Mouse (Mus musculus) forebrain, postnatal 0 days (tissue): ENCODE measurements around the gene D430041D05Rik. TPM values are rescaled to one million over a fixed set of nuclear protein-coding genes. Genes with fewer than 3 reads are reported as not detected.

Experiments
- ATAC-seq: fragments of 200-750 bp; cut with Nextera tagmentation; 2 replicates; pipeline ENCODE4 v1.8.0; 2017; ENCODE audit warnings: mild to moderate bottlenecking, moderate library complexity
- DNase-seq: peaks from one replicate; pipeline ENCODE4 v3.0.0-alpha.2; 2015
- H3K27ac ChIP-seq: fragments of 300-500 bp; sonication (generic); 2 replicates; pipeline ENCODE4 v1.5.1; 2014; ENCODE audit warnings: low read depth, mild to moderate bottlenecking, antibody characterized with exemption, low read length, moderate library complexity, mixed read lengths
- H3K27me3 ChIP-seq: fragments of 300-500 bp; sonication (generic); 2 replicates; pipeline ENCODE4 v1.6.1; 2014; ENCODE audit warnings: mild to moderate bottlenecking, low read length, mixed read lengths; ENCODE audit not compliant: insufficient read depth
- H3K36me3 ChIP-seq: fragments of 300-500 bp; sonication (generic); 2 replicates; pipeline ENCODE4 v1.6.1; 2014; ENCODE audit warnings: mild to moderate bottlenecking, moderate library complexity; ENCODE audit not compliant: insufficient read depth
- H3K4me1 ChIP-seq: fragments of 300-500 bp; sonication (generic); 2 replicates; pipeline ENCODE4 v1.6.1; 2014; ENCODE audit warnings: antibody characterized with exemption; ENCODE audit not compliant: insufficient read depth
- H3K4me2 ChIP-seq: fragments of 300-500 bp; sonication (generic); 2 replicates; pipeline ENCODE4 v1.6.1; 2014; ENCODE audit warnings: low read depth, mild to moderate bottlenecking, moderate library complexity
- H3K4me3 ChIP-seq: fragments of 300-500 bp; sonication (generic); 2 replicates; pipeline ENCODE4 v1.5.1; 2014; ENCODE audit warnings: low read depth, low read length, mixed read lengths
- H3K9ac ChIP-seq: fragments of 300-500 bp; sonication (generic); 2 replicates; pipeline ENCODE4 v1.6.1; 2014; ENCODE audit warnings: mild to moderate bottlenecking
- H3K9me3 ChIP-seq: fragments of 300-500 bp; sonication (generic); 2 replicates; pipeline ENCODE4 v1.6.1; 2016; ENCODE audit warnings: low read length
- CTCF ChIP-seq: sonication (generic); IDR thresholded peaks from 2 replicates; pipeline ENCODE4 v1.5.1; 2016; ENCODE audit warnings: antibody characterized with exemption, control low read depth, low read depth
- WGBS: fragments of 180-500 bp; shearing (Covaris S2); extraction: QIAGEN DNeasy Blood & Tissue Kit; methylation state at CpG from one replicate; pipeline ENCODE4 v1.1.7; 2014; 5-methylcytosine and 5-hydroxymethylcytosine counted together
- polyA plus RNA-seq: library from polyadenylated mRNA; unstranded; fragments of >200 nt; fragmentation: Nextera tagmentation; extraction: Ambion mirVana; gene quantifications from 2 replicates; pipeline ENCODE4 v1.2.1, GENCODE M21; 2015
- total RNA-seq: library from RNA; depleted of rRNA; stranded (reverse); fragments of >200 nt; gene quantifications from 2 replicates; pipeline ENCODE4 v1.2.3, GENCODE M21; 2014

Gene D430041D05Rik
- total and polyA plus RNA-seq, 2 experiments from 2014 or later = 11.1 to 58.9 TPM

- peak overlapping the region; percentile 98 for H3K9ac ChIP-seq
- 2% methylated on average over 109 of the region's 111 CpGs for WGBS
- DNase-seq (peak; percentile 85), ATAC-seq (peak; percentile 90)
- H3K9me3 ChIP-seq = no peaks in the 10 kb centered on the region
- peak overlapping the region; percentile 56 for H3K4me2 ChIP-seq
- peaks cover 21% of the 10 kb centered on the region for H3K4me1 ChIP-seq
- TF ChIP-seq CTCF = no peak
- H3K27ac ChIP-seq = peak overlapping the region; percentile 96
- H3K4me3 ChIP-seq = peak overlapping the region; percentile 89
- H3K36me3 ChIP-seq = no peaks in the 10 kb centered on the region
- no peaks in the 10 kb centered on the region for H3K27me3 ChIP-seq
These were observed 677 bp downstream of the D430041D05Rik start for GRCm38 (mm10) chr2:104409851-104410821.

GRCm38 (mm10) chr2:104408351-104408750 lies 2.5 kb downstream of the D430041D05Rik start:
- DNase-seq = no peak
- no peaks in the 10 kb centered on the region for H3K27me3 ChIP-seq
- TF ChIP-seq CTCF = no peak
- peak overlapping the region; percentile 56 for H3K4me2 ChIP-seq
- H3K4me3 ChIP-seq = peak overlapping the region; percentile 89
- WGBS = 52% methylated on average over 7 of the region's 7 CpGs
- no peaks in the 10 kb centered on the region for H3K36me3 ChIP-seq
- H3K9ac ChIP-seq = no peak overlapping the region
- no peak overlapping the region for H3K27ac ChIP-seq
- no peak for ATAC-seq
- no peaks in the 10 kb centered on the region for H3K9me3 ChIP-seq
- H3K4me1 ChIP-seq = peaks cover 21% of the 10 kb centered on the region

GRCm38 (mm10) chr2:104407913-104408312 lies 2.9 kb downstream of the D430041D05Rik start:
- Histone ChIP-seq H3K4me1 (peaks cover 21% of the 10 kb centered on the region), H3K4me3 (peak overlapping the region; percentile 89), H3K27ac (no peak overlapping the region), H3K36me3 (no peaks in the 10 kb centered on the region), H3K4me2 (peak overlapping the region; percentile 56), H3K9me3 (no peaks in the 10 kb centered on the region), H3K27me3 (no peaks in the 10 kb centered on the region), H3K9ac (peak overlapping the region; percentile 25; the same call in 1 of the 2 replicates)
- DNase-seq (no peak), ATAC-seq (no peak)
- WGBS = 64% methylated on average over 4 of the region's 4 CpGs
- no peak for TF ChIP-seq CTCF

- no peak for ATAC-seq
- 86% methylated on average over 6 of the region's 6 CpGs for WGBS
- no peak for DNase-seq
- no peak overlapping the region for H3K4me2 ChIP-seq
- TF ChIP-seq CTCF = no peak
- no peaks in the 10 kb centered on the region for H3K9me3 ChIP-seq
- no peak overlapping the region for H3K27ac ChIP-seq
- no peak overlapping the region for H3K9ac ChIP-seq
- H3K36me3 ChIP-seq = no peaks in the 10 kb centered on the region
- no peaks in the 10 kb centered on the region for H3K27me3 ChIP-seq
- H3K4me1 ChIP-seq = peaks cover 21% of the 10 kb centered on the region
- H3K4me3 ChIP-seq = no peak overlapping the region
These were observed 6.8 kb downstream of the D430041D05Rik start for GRCm38 (mm10) chr2:104404036-104404435.

GRCm38 (mm10) chr2:104398651-104399290 lies 12.0 kb downstream of the D430041D05Rik start:
- Histone ChIP-seq H3K27me3 (no peaks in the 10 kb centered on the region), H3K36me3 (no peaks in the 10 kb centered on the region), H3K9me3 (no peaks in the 10 kb centered on the region), H3K9ac (no peak overlapping the region), H3K4me3 (no peak overlapping the region), H3K4me1 (no peaks in the 10 kb centered on the region), H3K4me2 (no peak overlapping the region), H3K27ac (no peak overlapping the region)
- no peak for TF ChIP-seq CTCF
- WGBS = 83% methylated on average over 6 of the region's 6 CpGs
- no peak; the same call in 1 of the 2 replicates for ATAC-seq
- DNase-seq = no peak

GRCm38 (mm10) chr2:104395961-104396360 lies 14.9 kb downstream of the D430041D05Rik start:
- Histone ChIP-seq H3K4me1 (no peaks in the 10 kb centered on the region), H3K27me3 (no peaks in the 10 kb centered on the region), H3K4me2 (no peak overlapping the region), H3K27ac (no peak overlapping the region), H3K4me3 (no peak overlapping the region), H3K36me3 (no peaks in the 10 kb centered on the region), H3K9ac (no peak overlapping the region), H3K9me3 (no peaks in the 10 kb centered on the region)
- TF ChIP-seq CTCF = no peak
- DNase-seq = no peak
- 0 out of 2 replicates have a peak, but pooled peaks have one; percentile 3 for ATAC-seq
- WGBS = 84% methylated on average over 9 of the region's 9 CpGs

GRCm38 (mm10) chr2:104394769-104395168 lies 16.0 kb downstream of the D430041D05Rik start:
- no peaks in the 10 kb centered on the region for H3K4me1 ChIP-seq
- no peak for ATAC-seq
- no peak overlapping the region for H3K27ac ChIP-seq
- no peak for TF ChIP-seq CTCF
- no peak overlapping the region for H3K4me2 ChIP-seq
- no peaks in the 10 kb centered on the region for H3K27me3 ChIP-seq
- H3K9me3 ChIP-seq = no peaks in the 10 kb centered on the region
- no peaks in the 10 kb centered on the region for H3K36me3 ChIP-seq
- H3K4me3 ChIP-seq = no peak overlapping the region
- no peak overlapping the region for H3K9ac ChIP-seq
- WGBS = 50% methylated on average over 2 of the region's 2 CpGs
- no peak for DNase-seq
